Mouse (Mus musculus): ENCODE data around the gene Apoe. TPM values are rescaled to one million over a fixed set of nuclear protein-coding genes. Genes with fewer than 3 reads are reported as not detected.

Gene Apoe
- polyA plus RNA-seq, 1 experiment from 2014 or later: 200 TPM

DNA sequence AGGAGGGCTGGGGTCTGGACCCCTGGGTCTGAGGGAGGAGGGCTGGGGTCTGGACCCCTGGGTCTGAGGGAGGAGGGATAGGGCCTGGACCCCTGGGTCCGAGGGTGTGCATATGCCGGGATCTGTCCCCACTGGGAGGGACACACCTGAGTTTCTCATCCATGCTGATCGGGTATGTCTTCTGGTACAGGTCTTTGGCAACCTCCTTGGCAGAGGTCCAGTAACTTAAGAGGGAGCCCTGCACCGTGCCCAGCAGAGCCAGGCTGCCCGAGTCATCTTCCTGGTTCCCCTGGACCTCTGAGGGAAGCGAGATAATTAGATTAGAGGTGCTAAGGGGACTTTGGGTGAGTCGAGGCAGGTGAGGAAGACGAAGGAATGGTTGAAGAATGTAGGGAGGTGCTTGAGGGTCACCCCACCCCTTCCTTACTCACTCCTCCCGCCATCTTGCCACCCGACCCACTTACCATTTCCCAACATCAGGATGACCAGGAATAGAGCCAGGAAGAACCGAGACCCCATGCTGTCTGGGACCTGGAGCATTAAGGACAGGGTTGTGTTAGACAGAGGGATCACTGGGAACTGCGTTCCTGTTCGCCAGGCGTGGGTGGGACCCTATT lies 25.8 kb downstream of the Apoe start:
- no peak overlapping the region for H3K4me3 ChIP-seq
- 60% methylated on average over 14 of the region's 14 CpGs for WGBS
- no peak overlapping the region for H3K4me2 ChIP-seq
- H3K9ac ChIP-seq: no peak overlapping the region
- no peaks in the 10 kb centered on the region for H3K27me3 ChIP-seq
- H3K27ac ChIP-seq: no peak overlapping the region
- H3K9me3 ChIP-seq: no peaks in the 10 kb centered on the region
- peaks cover 5% of the 10 kb centered on the region for H3K4me1 ChIP-seq
- no peaks in the 10 kb centered on the region for H3K36me3 ChIP-seq
- ATAC-seq (ENCODE audit: insufficient number of reproducible peaks, insufficient read depth, low FRiP score, low TSS enrichment, low read depth): no peak

DNA sequence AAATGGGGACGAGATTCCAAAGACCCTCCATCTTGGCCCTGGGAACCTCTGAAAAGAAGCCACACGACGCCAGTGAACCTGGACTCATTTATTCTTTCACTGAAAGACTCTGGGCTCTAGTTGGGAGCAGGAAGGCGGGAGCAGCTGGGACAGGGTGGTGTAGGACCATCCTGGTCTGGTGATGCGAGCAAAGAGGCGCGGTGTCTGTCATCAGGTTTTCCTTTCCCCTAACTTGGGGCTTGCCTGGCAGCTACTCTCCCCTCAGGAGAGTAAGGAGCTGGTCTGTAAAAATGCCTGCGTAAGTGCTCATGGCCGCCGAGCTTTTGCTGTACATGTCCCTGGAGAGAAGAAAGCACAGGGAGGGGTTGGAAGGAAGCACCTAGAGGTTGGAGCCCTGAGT lies 27.5 kb downstream of the Apoe start:
- H3K27me3 ChIP-seq: no peaks in the 10 kb centered on the region
- no peak overlapping the region for H3K27ac ChIP-seq
- no peak overlapping the region for H3K4me2 ChIP-seq
- peaks cover 5% of the 10 kb centered on the region for H3K4me1 ChIP-seq
- H3K36me3 ChIP-seq: no peaks in the 10 kb centered on the region
- 68% methylated on average over 10 of the region's 10 CpGs for WGBS
- H3K9me3 ChIP-seq: no peaks in the 10 kb centered on the region
- H3K9ac ChIP-seq: no peak overlapping the region
- no peak overlapping the region for H3K4me3 ChIP-seq
- no peak for ATAC-seq (ENCODE audit: insufficient number of reproducible peaks, insufficient read depth, low FRiP score, low TSS enrichment, low read depth)

DNA sequence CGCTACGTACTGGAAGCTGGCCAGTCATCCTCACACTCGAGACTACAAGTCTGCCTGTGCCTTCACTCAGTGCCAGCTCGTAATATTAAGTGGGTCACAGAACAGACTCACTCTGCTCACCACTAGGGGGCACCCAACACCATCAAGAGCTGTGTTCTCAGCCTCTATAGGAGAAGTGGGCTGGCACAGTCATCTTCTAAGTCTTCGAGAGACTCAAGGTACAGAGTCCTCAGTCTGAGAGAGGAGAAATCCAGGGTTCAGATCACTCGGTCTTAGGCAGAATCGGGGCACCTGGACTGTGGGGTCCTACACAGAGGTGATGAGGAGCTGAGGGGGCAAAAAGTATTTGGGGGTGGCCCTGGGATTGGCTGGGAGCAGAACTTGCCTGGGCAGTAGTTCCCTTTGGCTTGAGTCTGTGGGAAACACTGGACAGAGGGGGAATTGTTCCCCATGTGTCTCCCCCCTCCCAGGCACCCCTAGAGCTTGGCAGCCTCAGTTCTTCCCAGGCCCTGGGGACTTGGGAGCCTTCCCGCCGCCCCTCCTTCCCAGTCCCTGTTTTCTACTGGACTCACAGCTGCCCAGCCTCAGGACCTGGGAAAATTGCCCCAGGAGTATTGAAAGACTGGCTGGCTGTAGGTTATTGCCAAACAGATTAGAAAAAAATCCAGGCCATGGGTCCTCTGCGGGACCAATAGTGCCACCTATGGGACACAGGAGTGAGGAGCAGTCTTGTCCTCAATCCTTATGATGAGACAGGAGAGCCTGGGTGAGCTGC lies 29.9 kb downstream of the Apoe start:
- Histone ChIP-seq H3K4me1 (peaks cover 10% of the 10 kb centered on the region), H3K4me2 (peak overlapping the region; percentile 47), H3K4me3 (peak overlapping the region; percentile 17), H3K27ac (peak overlapping the region; percentile 73), H3K27me3 (no peaks in the 10 kb centered on the region), H3K36me3 (no peaks in the 10 kb centered on the region), H3K9me3 (no peaks in the 10 kb centered on the region), H3K9ac (peak overlapping the region; percentile 62)
- ATAC-seq (ENCODE audit: insufficient number of reproducible peaks, insufficient read depth, low FRiP score, low TSS enrichment, low read depth): peak; percentile 45
- 5% methylated on average over 10 of the region's 10 CpGs for WGBS

- peaks cover 23% of the 10 kb centered on the region for H3K4me1 ChIP-seq
- no peak overlapping the region for H3K9ac ChIP-seq
- H3K9me3 ChIP-seq: no peaks in the 10 kb centered on the region
- no peaks in the 10 kb centered on the region for H3K27me3 ChIP-seq
- no peak overlapping the region for H3K4me2 ChIP-seq
- H3K4me3 ChIP-seq: no peak overlapping the region
- WGBS: 75% methylated on average over 2 of the region's 2 CpGs
- no peaks in the 10 kb centered on the region for H3K36me3 ChIP-seq
- H3K27ac ChIP-seq: no peak overlapping the region
- no peak for ATAC-seq (ENCODE audit: insufficient number of reproducible peaks, insufficient read depth, low FRiP score, low TSS enrichment, low read depth)
These were observed 31.6 kb downstream of the Apoe start for GRCm38 (mm10) chr7:19667434-19667833.

DNA sequence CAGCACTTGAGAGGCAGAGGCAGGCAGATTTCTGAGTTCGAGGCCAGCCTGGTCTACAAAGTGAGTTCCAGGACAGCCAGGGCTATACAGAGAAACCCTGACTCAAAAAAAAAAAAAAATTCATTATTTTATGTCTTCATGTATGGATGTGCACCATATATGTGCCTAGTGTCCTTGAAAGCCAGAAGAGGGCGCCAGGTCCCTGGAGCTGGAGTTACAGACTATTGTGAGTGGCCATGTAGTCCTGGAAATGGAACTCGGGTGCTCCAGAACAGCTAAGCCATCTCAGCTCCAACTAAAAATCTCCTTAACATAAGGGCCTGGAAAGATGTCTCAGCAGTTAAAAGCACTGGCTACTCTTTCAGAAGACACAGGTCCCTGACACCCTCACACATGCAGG lies 32.2 kb downstream of the Apoe start:
- 63% methylated on average over 3 of the region's 3 CpGs for WGBS
- Histone ChIP-seq H3K9me3 (no peaks in the 10 kb centered on the region), H3K9ac (no peak overlapping the region), H3K36me3 (peaks cover 3% of the 10 kb centered on the region), H3K4me3 (no peak overlapping the region), H3K4me2 (no peak overlapping the region), H3K27me3 (no peaks in the 10 kb centered on the region), H3K4me1 (peaks cover 23% of the 10 kb centered on the region), H3K27ac (no peak overlapping the region)
- ATAC-seq (ENCODE audit: insufficient number of reproducible peaks, insufficient read depth, low FRiP score, low TSS enrichment, low read depth): no peak

DNA sequence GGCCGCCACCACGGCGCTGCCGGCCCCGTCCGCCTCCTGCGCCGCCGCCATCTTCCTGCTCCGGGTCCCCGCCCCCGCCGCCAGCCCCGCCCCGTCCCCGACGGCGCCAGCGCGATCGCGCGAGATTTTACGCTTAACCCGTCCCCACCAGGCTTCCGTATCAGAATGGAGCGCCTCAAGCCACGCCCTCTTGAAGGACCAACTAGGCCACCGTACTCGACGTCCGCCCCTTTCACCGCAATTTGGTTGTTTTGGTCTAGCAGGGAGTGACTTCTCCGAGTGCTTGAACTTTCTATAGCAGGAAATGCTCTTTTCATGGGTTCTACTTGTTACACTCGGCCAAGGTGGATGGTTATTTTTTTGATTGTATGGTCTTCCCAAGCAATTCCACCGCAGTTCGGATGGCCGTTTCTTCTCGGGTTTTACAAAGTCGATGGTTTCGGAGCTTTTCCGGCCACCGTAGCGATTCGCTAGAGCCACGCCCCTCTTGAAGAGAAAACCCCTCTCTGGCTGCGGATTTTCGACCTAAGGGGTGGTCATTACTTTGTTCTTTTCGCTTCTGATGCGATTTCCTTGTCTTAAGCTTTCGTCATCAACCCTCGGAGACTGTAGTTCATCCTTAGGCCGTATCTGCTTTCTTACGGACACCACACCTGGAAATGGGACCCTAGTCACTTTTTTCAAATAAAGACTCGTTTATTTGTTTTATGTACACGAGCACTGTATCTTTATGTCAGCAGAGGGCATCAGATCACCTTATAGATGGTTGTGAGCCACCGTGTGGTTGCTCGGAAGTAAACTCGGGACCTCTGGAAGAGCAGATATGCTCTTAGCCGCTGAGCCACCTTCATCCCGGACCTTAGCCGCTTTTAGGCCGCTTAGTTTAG lies 33.8 kb downstream of the Apoe start, which contains the start of gene Clptm1:
Gene Clptm1 (minus strand): TSS at position 79 of the 887 bp plus-strand sequence.
- peak within 1 kb of the TSS; percentile 99 for H3K9ac ChIP-seq
- peak within 1 kb of the TSS; percentile 100 for H3K4me3 ChIP-seq
- ATAC-seq (ENCODE audit: insufficient number of reproducible peaks, insufficient read depth, low FRiP score, low TSS enrichment, low read depth): peak; percentile 86
- H3K27ac ChIP-seq: peak within 1 kb of the TSS; percentile 92
- no peaks in the 10 kb centered on the region for H3K27me3 ChIP-seq
- H3K4me2 ChIP-seq: peak within 1 kb of the TSS; percentile 82
- under 1% methylated on average over 63 of the region's 63 CpGs for WGBS
- H3K36me3 ChIP-seq: peaks cover 14% of the 10 kb centered on the region
- peaks cover 23% of the 10 kb centered on the region for H3K4me1 ChIP-seq
- no peaks in the 10 kb centered on the region for H3K9me3 ChIP-seq

DNA sequence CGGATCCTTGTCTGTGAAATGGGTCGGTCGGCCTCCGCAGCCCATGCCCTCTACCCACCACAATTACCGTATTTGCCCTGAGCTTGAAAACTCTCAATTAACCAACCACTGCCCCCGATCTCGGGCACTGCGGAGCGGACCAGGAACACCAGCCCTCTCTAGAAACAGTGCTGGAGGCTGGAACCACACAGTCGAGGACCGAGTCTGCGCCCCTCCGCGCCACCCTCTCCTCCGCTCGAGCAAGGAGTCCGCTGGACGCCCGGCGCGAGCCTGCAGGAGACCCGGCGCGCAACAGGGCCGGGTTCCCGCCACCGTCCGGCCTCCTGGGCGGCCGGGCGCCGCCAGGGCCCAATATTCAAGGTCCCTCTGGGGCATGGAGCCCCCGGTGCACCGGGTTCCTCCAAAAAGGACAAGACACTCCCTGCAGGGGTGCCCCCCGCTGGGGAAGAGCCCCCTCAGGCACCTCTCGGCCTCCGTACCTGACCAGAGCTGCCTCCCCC lies 34.5 kb downstream of the Apoe start:
- Histone ChIP-seq H3K4me3 (peak overlapping the region; percentile 100), H3K27me3 (no peaks in the 10 kb centered on the region), H3K9ac (peak overlapping the region; percentile 99), H3K4me2 (peak overlapping the region; percentile 82), H3K9me3 (no peaks in the 10 kb centered on the region), H3K27ac (peak overlapping the region; percentile 92), H3K36me3 (peaks cover 20% of the 10 kb centered on the region), H3K4me1 (peaks cover 23% of the 10 kb centered on the region)
- WGBS: under 1% methylated on average over 35 of the region's 37 CpGs
- no peak; the same call in 1 of the 2 replicates for ATAC-seq (ENCODE audit: insufficient number of reproducible peaks, insufficient read depth, low FRiP score, low TSS enrichment, low read depth)

- WGBS: 16% methylated on average over 8 of the region's 8 CpGs
These were observed 35.0 kb downstream of the Apoe start for GRCm38 (mm10) chr7:19663940-19664339.

DNA sequence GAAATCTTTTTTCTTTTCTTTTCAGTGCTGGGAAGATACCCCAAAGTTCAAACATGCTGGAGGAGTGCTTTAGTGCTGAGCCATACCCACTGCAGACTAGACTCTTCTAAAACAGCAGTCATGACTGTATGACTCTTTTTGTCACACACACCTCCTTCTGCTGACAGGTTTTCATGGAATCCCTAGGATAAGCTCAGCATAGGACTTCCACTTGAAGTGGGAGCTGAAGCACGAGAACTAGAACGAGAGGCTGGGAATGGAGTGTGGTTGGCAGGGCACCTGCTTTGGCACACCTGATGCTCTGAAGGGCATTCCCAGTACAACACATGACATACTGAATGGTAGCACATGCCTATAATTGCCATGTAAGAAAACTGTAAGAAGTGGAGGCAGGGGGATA lies 46.4 kb downstream of the Apoe start:
- no peak overlapping the region for H3K9ac ChIP-seq
- ATAC-seq (ENCODE audit: insufficient number of reproducible peaks, insufficient read depth, low FRiP score, low TSS enrichment, low read depth): no peak
- peaks cover 82% of the 10 kb centered on the region for H3K36me3 ChIP-seq
- WGBS: 97% methylated on average over 2 of the region's 2 CpGs
- H3K9me3 ChIP-seq: no peaks in the 10 kb centered on the region
- no peaks in the 10 kb centered on the region for H3K27me3 ChIP-seq
- no peak overlapping the region for H3K27ac ChIP-seq
- H3K4me3 ChIP-seq: no peak overlapping the region
- no peak overlapping the region for H3K4me2 ChIP-seq
- H3K4me1 ChIP-seq: no peaks in the 10 kb centered on the region

More at GRCm38 (mm10) chr7:19663940-19664339, 35.0 kb downstream of the Apoe start:
- Histone ChIP-seq H3K36me3 (peaks cover 21% of the 10 kb centered on the region), H3K9me3 (no peaks in the 10 kb centered on the region), H3K4me2 (peak overlapping the region; percentile 82), H3K4me3 (peak overlapping the region; percentile 100), H3K9ac (peak overlapping the region; percentile 99), H3K27ac (no peak overlapping the region), H3K4me1 (peaks cover 18% of the 10 kb centered on the region), H3K27me3 (no peaks in the 10 kb centered on the region)
- ATAC-seq (ENCODE audit: insufficient number of reproducible peaks, insufficient read depth, low FRiP score, low TSS enrichment, low read depth): no peak

DNA sequence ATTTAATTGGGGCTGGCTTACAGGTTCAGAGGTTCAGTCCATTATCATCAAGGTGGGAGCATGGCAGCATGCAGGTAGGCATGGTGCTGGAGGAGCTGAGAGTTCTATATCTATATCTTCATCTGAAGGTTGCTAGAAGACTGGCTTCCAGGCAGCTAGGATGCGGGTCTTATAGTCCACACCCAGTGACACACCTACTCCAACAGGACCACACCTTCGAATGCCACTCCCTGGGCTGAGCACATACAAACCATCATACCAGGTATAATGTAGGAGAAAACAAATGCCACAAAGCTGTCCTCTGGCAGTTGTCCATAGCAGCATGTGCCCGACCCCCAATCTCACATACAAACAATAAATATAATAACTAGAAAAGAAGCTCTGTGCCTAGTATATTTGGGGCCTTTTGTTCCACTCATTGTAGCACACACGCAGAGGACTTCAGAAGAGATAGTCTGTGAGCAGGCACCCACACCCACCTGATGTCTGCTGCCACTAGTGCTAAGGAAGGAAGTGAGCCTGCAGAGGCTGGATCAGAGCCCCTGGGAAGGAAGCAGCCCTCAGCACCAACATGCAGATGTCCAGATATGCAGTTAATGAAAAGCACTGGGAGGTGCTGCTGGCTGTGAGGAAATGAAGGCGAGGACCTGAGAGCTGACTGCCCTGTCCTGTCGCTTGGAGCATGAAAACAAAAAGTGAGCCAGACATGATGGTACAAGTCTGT lies 47.8 kb downstream of the Apoe start:
- no peak overlapping the region for H3K9ac ChIP-seq
- H3K27me3 ChIP-seq: no peaks in the 10 kb centered on the region
- H3K36me3 ChIP-seq: peaks cover 93% of the 10 kb centered on the region
- no peak for ATAC-seq (ENCODE audit: insufficient number of reproducible peaks, insufficient read depth, low FRiP score, low TSS enrichment, low read depth)
- H3K9me3 ChIP-seq: no peaks in the 10 kb centered on the region
- WGBS: 92% methylated on average over 6 of the region's 6 CpGs
- no peak overlapping the region for H3K4me2 ChIP-seq
- no peak overlapping the region for H3K4me3 ChIP-seq
- no peaks in the 10 kb centered on the region for H3K4me1 ChIP-seq
- H3K27ac ChIP-seq: no peak overlapping the region

All from embryonic facial prominence, embryonic 13.5 days (tissue).